Mouse (Mus musculus): ENCODE data around the gene Mrpl37.

- TF ChIP-seq POLR2A (IDR thresholded peaks at IDR 0.05; ENCODE audit: insufficient read depth, low read length): no peak
- TF ChIP-seq CTCF (IDR thresholded peaks at IDR 0.05; ENCODE audit: low read depth, low read length): no peak
Observed at GRCm38 (mm10) chr4:107052962-107053553, 13.6 kb downstream of the Mrpl37 start.

Data from ES-Bruce4 (cell line).